Mouse (Mus musculus): ENCODE results near the gene Slc12a5. TPM values are rescaled to one million over a fixed set of nuclear protein-coding genes. Genes with fewer than 3 reads are reported as not detected.

The Slc12a5 gene
- polyA plus RNA-seq, 1 experiment = 386 TPM

- Histone ChIP-seq H3K27ac (ENCODE audit: insufficient read depth, low read length) (peak overlapping the region; percentile 68), H3K4me3 (replicated peaks; ENCODE audit: insufficient read depth, low read depth, low read length) (peak overlapping the region; percentile 54), H3K27me3 (ENCODE audit: control insufficient read depth, insufficient read depth, low read length) (no peaks in the 10 kb centered on the region), H3K4me1 (ENCODE audit: control insufficient read depth, insufficient read depth, low read length) (peaks cover 11% of the 10 kb centered on the region; the same call in 1 of the 2 replicates)
- 2% methylated on average over 39 of the region's 39 CpGs for WGBS
- peak; percentile 83 for DNase-seq
- TF ChIP-seq CTCF (IDR thresholded peaks at IDR 0.05; ENCODE audit: borderline replicate concordance, insufficient read depth, low read depth, low read length) (no peak), POLR2A (IDR thresholded peaks at IDR 0.05; ENCODE audit: borderline replicate concordance, insufficient read depth, low read length) (peak; percentile 84)
Observed at GRCm38 (mm10) chr2:164938146-164939091, 22.2 kb upstream of the Slc12a5 start.

GRCm38 (mm10) chr2:164939106-164939505 is 21.5 kb upstream of the Slc12a5 start:
- peaks cover 11% of the 10 kb centered on the region; the same call in 1 of the 2 replicates for H3K4me1 ChIP-seq (ENCODE audit: control insufficient read depth, insufficient read depth, low read length)
- H3K27ac ChIP-seq (ENCODE audit: insufficient read depth, low read length) = peak overlapping the region; percentile 68
- TF ChIP-seq CTCF (IDR thresholded peaks at IDR 0.05; ENCODE audit: borderline replicate concordance, insufficient read depth, low read depth, low read length) (no peak), POLR2A (IDR thresholded peaks at IDR 0.05; ENCODE audit: borderline replicate concordance, insufficient read depth, low read length) (no peak)
- WGBS = 4% methylated on average over 11 of the region's 11 CpGs
- H3K27me3 ChIP-seq (ENCODE audit: control insufficient read depth, insufficient read depth, low read length) = no peaks in the 10 kb centered on the region
- DNase-seq = peak in 1 of 2 experiments; percentile 49
- H3K4me3 ChIP-seq (replicated peaks; ENCODE audit: insufficient read depth, low read depth, low read length) = peak overlapping the region; percentile 54

DNA sequence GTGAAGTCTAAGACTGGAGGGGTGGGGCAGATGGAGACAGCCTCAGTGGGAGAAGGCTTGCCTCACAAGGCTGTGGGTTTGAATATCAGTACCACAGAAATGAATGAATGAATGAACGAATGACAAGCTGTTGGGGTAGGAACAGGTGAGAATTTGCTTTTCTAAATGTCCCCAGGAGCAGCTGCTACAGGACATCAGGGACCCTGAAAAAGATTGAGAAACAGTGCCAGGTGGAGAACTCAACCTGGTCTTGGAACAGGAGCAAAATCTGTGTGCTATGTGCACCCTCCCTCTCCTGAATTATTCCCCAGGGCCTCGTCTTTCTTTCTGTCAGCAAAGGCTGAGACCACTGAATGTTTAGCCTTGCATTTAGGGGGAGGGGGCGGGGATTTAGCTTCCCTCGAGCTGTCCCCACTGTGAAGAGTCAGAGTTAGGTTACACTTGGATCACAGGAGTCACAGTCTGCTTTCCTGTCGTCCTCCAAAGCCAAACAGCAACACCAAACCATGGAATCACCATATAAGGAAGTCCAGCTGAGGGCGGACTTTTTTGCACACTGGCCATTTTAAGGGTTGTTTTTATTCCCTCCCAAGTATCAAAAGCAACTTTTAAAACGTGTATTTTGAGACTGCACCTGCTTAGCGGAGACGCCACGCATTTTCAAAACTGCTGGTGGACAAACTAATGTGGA is 20.3 kb upstream of the Slc12a5 start, which contains the start of gene Mmp9:
Gene Mmp9 (plus strand): TSS at position 641 of the 691 bp plus-strand sequence.
- TF ChIP-seq CTCF (IDR thresholded peaks at IDR 0.05; ENCODE audit: borderline replicate concordance, insufficient read depth, low read depth, low read length) (no peak), POLR2A (IDR thresholded peaks at IDR 0.05; ENCODE audit: borderline replicate concordance, insufficient read depth, low read length) (no peak)
- DNase-seq = no peak
- WGBS = 53% methylated on average over 10 of the region's 10 CpGs
- Histone ChIP-seq H3K4me3 (replicated peaks; ENCODE audit: insufficient read depth, low read depth, low read length) (no peak within 1 kb of the TSS), H3K4me1 (ENCODE audit: control insufficient read depth, insufficient read depth, low read length) (peaks cover 11% of the 10 kb centered on the region; the same call in 1 of the 2 replicates), H3K27me3 (ENCODE audit: control insufficient read depth, insufficient read depth, low read length) (no peaks in the 10 kb centered on the region), H3K27ac (ENCODE audit: insufficient read depth, low read length) (no peak within 1 kb of the TSS)

- DNase-seq = no peak
- no peak for TF ChIP-seq CTCF (IDR thresholded peaks at IDR 0.05; ENCODE audit: borderline replicate concordance, insufficient read depth, low read depth, low read length)
- no peak for TF ChIP-seq POLR2A (IDR thresholded peaks at IDR 0.05; ENCODE audit: borderline replicate concordance, insufficient read depth, low read length)
- Histone ChIP-seq H3K27me3 (ENCODE audit: control insufficient read depth, insufficient read depth, low read length) (no peaks in the 10 kb centered on the region), H3K4me1 (ENCODE audit: control insufficient read depth, insufficient read depth, low read length) (peaks cover 11% of the 10 kb centered on the region; the same call in 1 of the 2 replicates), H3K4me3 (replicated peaks; ENCODE audit: insufficient read depth, low read depth, low read length) (no peak overlapping the region), H3K27ac (ENCODE audit: insufficient read depth, low read length) (no peak overlapping the region)
- WGBS = 48% methylated on average over 5 of the region's 5 CpGs
Observed at GRCm38 (mm10) chr2:164942692-164943290, 17.8 kb upstream of the Slc12a5 start.

GRCm38 (mm10) chr2:164947506-164947905 is 13.1 kb upstream of the Slc12a5 start:
- Histone ChIP-seq H3K27me3 (ENCODE audit: control insufficient read depth, insufficient read depth, low read length) (peaks cover 3% of the 10 kb centered on the region; the same call in 1 of the 2 replicates), H3K4me3 (replicated peaks; ENCODE audit: insufficient read depth, low read depth, low read length) (no peak overlapping the region), H3K4me1 (ENCODE audit: control insufficient read depth, insufficient read depth, low read length) (no peaks in the 10 kb centered on the region), H3K27ac (ENCODE audit: insufficient read depth, low read length) (no peak overlapping the region)
- 75% methylated on average over 4 of the region's 4 CpGs for WGBS
- TF ChIP-seq POLR2A (IDR thresholded peaks at IDR 0.05; ENCODE audit: borderline replicate concordance, insufficient read depth, low read length) (no peak), CTCF (IDR thresholded peaks at IDR 0.05; ENCODE audit: borderline replicate concordance, insufficient read depth, low read depth, low read length) (no peak)
- DNase-seq = no peak

GRCm38 (mm10) chr2:164947930-164948329 is 12.7 kb upstream of the Slc12a5 start:
- H3K27me3 ChIP-seq (ENCODE audit: control insufficient read depth, insufficient read depth, low read length) = peaks cover 3% of the 10 kb centered on the region; the same call in 1 of the 2 replicates
- H3K4me3 ChIP-seq (replicated peaks; ENCODE audit: insufficient read depth, low read depth, low read length) = no peak overlapping the region
- WGBS = 16% methylated on average over 7 of the region's 7 CpGs

DNA sequence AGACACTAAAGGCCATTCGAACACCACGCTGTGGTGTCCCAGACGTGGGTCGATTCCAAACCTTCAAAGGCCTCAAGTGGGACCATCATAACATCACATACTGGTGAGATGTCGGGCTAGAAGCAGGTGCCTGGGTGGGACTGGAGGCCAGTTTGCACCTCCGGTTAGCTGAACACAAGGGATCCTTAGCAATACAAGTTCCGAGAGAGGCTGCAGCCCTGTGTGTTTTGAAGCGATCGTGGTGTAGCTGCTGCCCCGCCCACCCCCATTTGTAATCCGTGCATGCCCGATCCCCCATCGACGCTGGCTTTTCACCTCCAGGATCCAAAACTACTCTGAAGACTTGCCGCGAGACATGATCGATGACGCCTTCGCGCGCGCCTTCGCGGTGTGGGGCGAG is 11.6 kb upstream of the Slc12a5 start:
- no peak for DNase-seq
- H3K27ac ChIP-seq (ENCODE audit: insufficient read depth, low read length) = no peak overlapping the region
- H3K4me3 ChIP-seq (replicated peaks; ENCODE audit: insufficient read depth, low read depth, low read length) = no peak overlapping the region
- H3K4me1 ChIP-seq (ENCODE audit: control insufficient read depth, insufficient read depth, low read length) = peaks cover 5% of the 10 kb centered on the region
- TF ChIP-seq CTCF (IDR thresholded peaks at IDR 0.05; ENCODE audit: borderline replicate concordance, insufficient read depth, low read depth, low read length) (no peak), POLR2A (IDR thresholded peaks at IDR 0.05; ENCODE audit: borderline replicate concordance, insufficient read depth, low read length) (no peak)
- peaks cover 3% of the 10 kb centered on the region; the same call in 1 of the 2 replicates for H3K27me3 ChIP-seq (ENCODE audit: control insufficient read depth, insufficient read depth, low read length)
- 15% methylated on average over 25 of the region's 25 CpGs for whole genome bisulfite sequencing

More at GRCm38 (mm10) chr2:164947930-164948329, 12.7 kb upstream of the Slc12a5 start:
- DNase-seq = no peak
- no peak for TF ChIP-seq CTCF (IDR thresholded peaks at IDR 0.05; ENCODE audit: borderline replicate concordance, insufficient read depth, low read depth, low read length)
- Histone ChIP-seq H3K27ac (ENCODE audit: insufficient read depth, low read length) (no peak overlapping the region), H3K4me1 (ENCODE audit: control insufficient read depth, insufficient read depth, low read length) (no peaks in the 10 kb centered on the region; the same call in 1 of the 2 replicates)

All from cerebellum, adult 2 months (tissue).